Comparison of ENCODE assay signal across 8 mouse cellular contexts in the genomic region with DNA sequence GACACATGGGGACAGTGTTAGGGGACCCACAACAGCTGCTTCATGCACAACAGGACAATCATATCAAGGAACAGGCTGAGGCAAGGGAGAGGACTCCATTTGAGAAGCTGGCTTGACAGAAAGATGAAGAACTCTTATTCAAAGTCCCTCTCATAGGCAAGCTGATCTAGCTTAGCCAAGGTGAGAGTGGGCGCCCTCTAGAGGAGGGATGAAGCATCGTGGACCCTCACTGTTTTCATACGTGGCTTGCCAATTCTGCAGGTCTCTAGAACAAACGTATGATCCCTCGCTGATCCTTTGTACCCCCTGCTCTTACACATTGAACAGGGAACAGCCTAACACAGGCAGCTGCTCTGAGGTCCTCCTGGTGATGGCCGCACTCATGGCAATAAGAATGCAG. TPM values are rescaled to one million over a fixed set of nuclear protein-coding genes. Genes with fewer than 3 reads are reported as not detected.
A peak's percentile ranks its signal among the peaks of the same experiment; 100 is the strongest.
DNase-seq lines count a peak whose midpoint lies in the region; ATAC-seq and TF ChIP-seq lines count a peak whose summit lies in the region.

No protein-coding gene starts in this region.

- H3K4me1 ChIP-seq in kidney, embryonic 15.5 days: peaks cover 16% of the 10 kb centered on the region; the same call in 1 of the 2 replicates
- no peaks in the 10 kb centered on the region for H3K4me1 ChIP-seq in ES-Bruce4 (ENCODE audit: control insufficient read depth, insufficient read depth, low read length)

- no peak overlapping the region for H3K4me2 ChIP-seq in kidney, embryonic 15.5 days

- peaks cover 13% of the 10 kb centered on the region; the same call in 1 of the 2 replicates for H3K27me3 ChIP-seq in kidney, embryonic 15.5 days
- no peaks in the 10 kb centered on the region for H3K27me3 ChIP-seq in ES-Bruce4 (ENCODE audit: control insufficient read depth, insufficient read depth, low read length, poor library complexity, severe bottlenecking)

- intact Hi-C loops in left cerebral cortex, postnatal 36 days (cut with DNase I): loop anchor here (5.0 to 10.0 kb wide), 2 partner anchors 342 to 415 kb away; no protein-coding TSS in a partner anchor

- 21% methylated on average over 6 of the region's 6 CpGs for WGBS in kidney, embryonic 15.5 days

- TF ChIP-seq EP300 in ES-Bruce4 (IDR thresholded peaks at IDR 0.05; ENCODE audit: insufficient read depth, low read depth, low read length): no peak

- no peak overlapping the region for H3K4me3 ChIP-seq in kidney, embryonic 15.5 days (replicated peaks)
- H3K4me3 ChIP-seq in ES-Bruce4 (ENCODE audit: low read depth, low read length): no peak overlapping the region

- H3K27ac ChIP-seq in kidney, embryonic 15.5 days: no peak overlapping the region
- no peak overlapping the region for H3K27ac ChIP-seq in ES-Bruce4 (ENCODE audit: insufficient read depth, low read length)

- H3K9me3 ChIP-seq in kidney, embryonic 15.5 days (replicated peaks): no peaks in the 10 kb centered on the region
- H3K9me3 ChIP-seq in ES-Bruce4 (replicated peaks; ENCODE audit: control insufficient read depth, insufficient read depth, low read length, poor library complexity, severe bottlenecking): no peaks in the 10 kb centered on the region

- peak; percentile 16 for DNase-seq in kidney, adult 11 months
- peak; percentile 85 for DNase-seq in brain, embryonic 14.5 days (ENCODE audit: low read depth)
- DNase-seq in left cerebral cortex, postnatal 36 days (ENCODE audit: low spot score in 2 of 2): peak; percentile 52 to 55
- DNase-seq in retina, adult 2 months (ENCODE audit: low read depth, low spot score): peak; percentile 46
- DNase-seq in yolk sac, embryonic 10.5 days (ENCODE audit: low spot score): no peak

- no peaks in the 10 kb centered on the region for H3K36me3 ChIP-seq in kidney, embryonic 15.5 days
- no peaks in the 10 kb centered on the region for H3K36me3 ChIP-seq in ES-Bruce4 (ENCODE audit: control insufficient read depth, insufficient read depth, low read length, poor library complexity, severe bottlenecking)

- ATAC-seq in kidney, embryonic 15.5 days (replicated peaks; ENCODE audit: low FRiP score): no peak
- 0 out of 2 replicates have a peak, but pooled peaks have one; percentile 47 for ATAC-seq in erythroid progenitor cell, adult 5-6 weeks (replicated peaks; ENCODE audit: low FRiP score, poor library complexity, severe bottlenecking)

- no peak for TF ChIP-seq POLR2A in ES-Bruce4 (IDR thresholded peaks at IDR 0.05; ENCODE audit: insufficient read depth, low read length)
- TF ChIP-seq POLR2A in brain, embryonic 14.5 days (IDR thresholded peaks at IDR 0.05; ENCODE audit: borderline replicate concordance, extremely low read depth, insufficient read depth, insufficient read length, poor library complexity, severe bottlenecking): no peak

- no peak overlapping the region for H3K9ac ChIP-seq in kidney, embryonic 15.5 days
- no peak overlapping the region for H3K9ac ChIP-seq in ES-Bruce4 (ENCODE audit: low read depth, poor library complexity, severe bottlenecking)

- peak; percentile 90 for TF ChIP-seq CTCF in ES-Bruce4 (IDR thresholded peaks at IDR 0.05; ENCODE audit: low read depth, low read length)
- TF ChIP-seq CTCF in brain, embryonic 14.5 days (IDR thresholded peaks at IDR 0.05; ENCODE audit: borderline replicate concordance, extremely low read depth, insufficient read depth, insufficient read length): peak; percentile 92

RNA-seq across cellular contexts. Expression of a gene that starts 7.6 kb away (rescaled TPM):
- polyA plus RNA-seq in kidney, embryonic 15.5 days (2015; fragmentation: Nextera tagmentation; extraction: Ambion mirVana): 0.75 and 1.1 TPM in 2 replicates
- not detected in 2 replicates for polyA plus RNA-seq in ES-Bruce4 (2011; ENCODE audit: insufficient read depth, insufficient read length, low read depth, missing spikeins)
- polyA plus RNA-seq in brain, embryonic 14.5 days (2012; rRNA removed): 16.8 and 26.6 TPM in 2 replicates
- not detected in 2 replicates for total RNA-seq in erythroid progenitor cell, adult 5-6 weeks (2015; ENCODE audit: low replicate concordance)
- total RNA-seq in erythroid progenitor cell, adult 5-6 weeks (2017; ENCODE audit: low replicate concordance): not detected in 2 replicates
- 10 to 100 TPM; 78.1 to 85.0 TPM for total RNA-seq in left cerebral cortex, postnatal 36 days (2021)
